Mouse (Mus musculus) macrophage (primary cell): ENCODE measurements around the gene Slc31a1. TPM values are rescaled to one million over a fixed set of nuclear protein-coding genes. Genes with fewer than 3 reads are reported as not detected.

Experiments
- H3K27ac ChIP-seq: fragments of 350-480 bp; formaldehyde crosslinking; 2 replicates; pipeline ENCODE4 v1.9.0; 2021
- H3K36me3 ChIP-seq: fragments of 350-480 bp; formaldehyde crosslinking; 2 replicates; pipeline ENCODE4 v1.9.0; 2021; ENCODE audit errors: inconsistent target
- H3K4me3 ChIP-seq: fragments of 350-480 bp; formaldehyde crosslinking; 2 replicates; pipeline ENCODE4 v1.9.0; 2021; ENCODE audit errors: inconsistent target
- H3K79me2 ChIP-seq: fragments of 350-480 bp; formaldehyde crosslinking; 2 replicates; pipeline ENCODE4 v1.9.0; 2021; ENCODE audit errors: inconsistent target
- WGBS: methylation state at CpG from one replicate; pipeline ENCODE4 v1.1.7; 2026; ENCODE audit warnings: inconsistent platforms; ENCODE audit not compliant: missing documents; 5-methylcytosine and 5-hydroxymethylcytosine counted together
- polyA plus RNA-seq: library from polyadenylated mRNA; stranded (reverse); fragments of 250-400 nt; gene quantifications from 3 replicates; pipeline ENCODE4 v1.2.4, GENCODE M21; 2018; ENCODE audit warnings: inconsistent platforms

The Slc31a1 gene
- polyA plus RNA-seq, 1 experiment from 2014 or later, result 73.8 TPM

GRCm38 (mm10) chr4:62348329-62348705, 12.2 kb upstream of the Slc31a1 start:
- Histone ChIP-seq H3K36me3 (peaks cover 45% of the 10 kb centered on the region), H3K4me3 (no peak overlapping the region), H3K79me2 (peaks cover 88% of the 10 kb centered on the region), H3K27ac (peak overlapping the region; percentile 73)
- 36% methylated on average over 2 of the region's 2 CpGs for WGBS

- WGBS, result 23% methylated on average over 2 of the region's 2 CpGs
- peak overlapping the region; percentile 73 for H3K27ac ChIP-seq
- peaks cover 88% of the 10 kb centered on the region for H3K79me2 ChIP-seq
- H3K36me3 ChIP-seq, result peaks cover 34% of the 10 kb centered on the region
- H3K4me3 ChIP-seq, result no peak overlapping the region
Observed at GRCm38 (mm10) chr4:62349371-62349770, 11.2 kb upstream of the Slc31a1 start.

- Histone ChIP-seq H3K4me3 (no peak overlapping the region), H3K79me2 (peaks cover 86% of the 10 kb centered on the region), H3K36me3 (peaks cover 2% of the 10 kb centered on the region; the same call in 1 of the 2 replicates), H3K27ac (peak overlapping the region; percentile 94)
- WGBS, result 0% methylated on average over 1 of the region's 1 CpGs
Observed at GRCm38 (mm10) chr4:62357631-62358148, 2.8 kb upstream of the Slc31a1 start.

- peak overlapping the region; percentile 94 for H3K27ac ChIP-seq
- WGBS, result 23% methylated on average over 6 of the region's 7 CpGs
Observed at GRCm38 (mm10) chr4:62359256-62359775, 1.2 kb upstream of the Slc31a1 start.

GRCm38 (mm10) chr4:62360805-62361455, 403 bp downstream of the Slc31a1 start:
- Histone ChIP-seq H3K27ac (peak overlapping the region; percentile 73), H3K79me2 (peaks cover 86% of the 10 kb centered on the region), H3K4me3 (peak overlapping the region; percentile 94), H3K36me3 (no peaks in the 10 kb centered on the region)
- 2% methylated on average over 21 of the region's 22 CpGs for WGBS

More at GRCm38 (mm10) chr4:62359256-62359775, 1.2 kb upstream of the Slc31a1 start:
- Histone ChIP-seq H3K4me3 (peak overlapping the region; percentile 94), H3K36me3 (no peaks in the 10 kb centered on the region), H3K79me2 (peaks cover 86% of the 10 kb centered on the region)

- 27% methylated on average over 6 of the region's 6 CpGs for whole genome bisulfite sequencing
- peak overlapping the region; percentile 94 for H3K4me3 ChIP-seq
Observed at GRCm38 (mm10) chr4:62361571-62361970, 1.0 kb downstream of the Slc31a1 start.

GRCm38 (mm10) chr4:62361997-62362396, 1.5 kb downstream of the Slc31a1 start:
- Histone ChIP-seq H3K27ac (0 out of 2 replicates have a peak overlapping the region, but pooled peaks have one; percentile 73), H3K36me3 (no peaks in the 10 kb centered on the region), H3K79me2 (peaks cover 87% of the 10 kb centered on the region), H3K4me3 (peak overlapping the region; percentile 94)
- 100% methylated on average over 1 of the region's 1 CpGs for WGBS

More at GRCm38 (mm10) chr4:62361571-62361970, 1.0 kb downstream of the Slc31a1 start:
- Histone ChIP-seq H3K27ac (peak overlapping the region; percentile 73), H3K79me2 (peaks cover 86% of the 10 kb centered on the region), H3K36me3 (no peaks in the 10 kb centered on the region)

- Histone ChIP-seq H3K27ac (no peak overlapping the region), H3K4me3 (no peak overlapping the region), H3K79me2 (peaks cover 91% of the 10 kb centered on the region), H3K36me3 (no peaks in the 10 kb centered on the region)
- 45% methylated on average over 2 of the region's 2 CpGs for WGBS
Observed at GRCm38 (mm10) chr4:62362437-62362836, 1.9 kb downstream of the Slc31a1 start.

GRCm38 (mm10) chr4:62364299-62364698, 3.8 kb downstream of the Slc31a1 start:
- Histone ChIP-seq H3K4me3 (no peak overlapping the region), H3K27ac (no peak overlapping the region), H3K36me3 (no peaks in the 10 kb centered on the region), H3K79me2 (peaks cover 97% of the 10 kb centered on the region)
- 94% methylated on average over 8 of the region's 8 CpGs for WGBS

- whole genome bisulfite sequencing, result 88% methylated on average over 4 of the region's 4 CpGs
- Histone ChIP-seq H3K4me3 (no peak overlapping the region), H3K36me3 (no peaks in the 10 kb centered on the region), H3K27ac (no peak overlapping the region), H3K79me2 (peaks cover 100% of the 10 kb centered on the region)
Observed at GRCm38 (mm10) chr4:62366291-62366690, 5.8 kb downstream of the Slc31a1 start.

- Histone ChIP-seq H3K36me3 (no peaks in the 10 kb centered on the region), H3K27ac (peak overlapping the region; percentile 42), H3K4me3 (no peak overlapping the region), H3K79me2 (peaks cover 100% of the 10 kb centered on the region)
- 8% methylated on average over 6 of the region's 6 CpGs for WGBS
Observed at GRCm38 (mm10) chr4:62367586-62367985, 7.1 kb downstream of the Slc31a1 start.

- no peak overlapping the region for H3K27ac ChIP-seq
- no peak overlapping the region for H3K4me3 ChIP-seq
- WGBS, result 56% methylated on average over 3 of the region's 3 CpGs
- H3K36me3 ChIP-seq, result no peaks in the 10 kb centered on the region
- peaks cover 100% of the 10 kb centered on the region for H3K79me2 ChIP-seq
Observed at GRCm38 (mm10) chr4:62369091-62369490, 8.6 kb downstream of the Slc31a1 start.

- 77% methylated on average over 1 of the region's 1 CpGs for WGBS
- no peak overlapping the region for H3K27ac ChIP-seq
Observed at GRCm38 (mm10) chr4:62372410-62372809, 11.9 kb downstream of the Slc31a1 start.

GRCm38 (mm10) chr4:62372818-62373520, 12.4 kb downstream of the Slc31a1 start:
- no peak overlapping the region for H3K27ac ChIP-seq
- 74% methylated on average over 9 of the region's 9 CpGs for WGBS

More at GRCm38 (mm10) chr4:62372410-62372809, 11.9 kb downstream of the Slc31a1 start:
- Histone ChIP-seq H3K79me2 (peaks cover 100% of the 10 kb centered on the region), H3K36me3 (no peaks in the 10 kb centered on the region), H3K4me3 (no peak overlapping the region)

GRCm38 (mm10) chr4:62373668-62374067, 13.1 kb downstream of the Slc31a1 start:
- H3K79me2 ChIP-seq, result peaks cover 100% of the 10 kb centered on the region
- H3K36me3 ChIP-seq, result no peaks in the 10 kb centered on the region
- 85% methylated on average over 4 of the region's 7 CpGs for WGBS
- no peak overlapping the region for H3K27ac ChIP-seq
- H3K4me3 ChIP-seq, result no peak overlapping the region

More at GRCm38 (mm10) chr4:62372818-62373520, 12.4 kb downstream of the Slc31a1 start:
- no peaks in the 10 kb centered on the region for H3K36me3 ChIP-seq
- H3K4me3 ChIP-seq, result no peak overlapping the region
- peaks cover 100% of the 10 kb centered on the region for H3K79me2 ChIP-seq
